Mouse (Mus musculus) thymus, adult 18-20 months (tissue): ENCODE results near the gene Sbk2.

ENCODE experiments used
- DNase-seq, 2 experiments: peaks; one replicate each; pipeline ENCODE4 v3.0.0; 2022; ENCODE audit warnings: mixed read lengths in 2 of 2

Sbk2 gene

GRCm38 (mm10) chr7:4950561-4951342 is 13.5 kb downstream of the Sbk2 start:
- DNase-seq, result no peak

GRCm38 (mm10) chr7:4948386-4948785 is 15.8 kb downstream of the Sbk2 start:
- no peak for DNase-seq

- DNase-seq, result no peak
Measured at GRCm38 (mm10) chr7:4947855-4948254, 16.4 kb downstream of the Sbk2 start.

GRCm38 (mm10) chr7:4943223-4943815 is 20.9 kb downstream of the Sbk2 start:
- DNase-seq, result peak; percentile 79 to 87

GRCm38 (mm10) chr7:4942673-4943072 is 21.5 kb downstream of the Sbk2 start:
- DNase-seq, result no peak

GRCm38 (mm10) chr7:4940068-4940479 is 24.1 kb downstream of the Sbk2 start:
- DNase-seq, result peak; percentile 64 to 66

- peak in 1 of 2 experiments; percentile 43 for DNase-seq
Measured at GRCm38 (mm10) chr7:4938456-4938855, 25.8 kb downstream of the Sbk2 start.

- no peak for DNase-seq
Measured at GRCm38 (mm10) chr7:4937392-4937791, 26.8 kb downstream of the Sbk2 start.

- no peak for DNase-seq
Measured at GRCm38 (mm10) chr7:4936832-4937231, 27.4 kb downstream of the Sbk2 start.

- DNase-seq, result no peak
Measured at GRCm38 (mm10) chr7:4934160-4934914, 29.9 kb downstream of the Sbk2 start.

GRCm38 (mm10) chr7:4933103-4933502 is 31.1 kb downstream of the Sbk2 start:
- no peak for DNase-seq

- DNase-seq, result no peak
Measured at GRCm38 (mm10) chr7:4928323-4928722, 35.9 kb downstream of the Sbk2 start.

- no peak for DNase-seq
Measured at GRCm38 (mm10) chr7:4927711-4928110, 36.5 kb downstream of the Sbk2 start.

- no peak for DNase-seq
Measured at GRCm38 (mm10) chr7:4926849-4927248, 37.4 kb downstream of the Sbk2 start.

GRCm38 (mm10) chr7:4925441-4926381 is 38.5 kb downstream of the Sbk2 start, which contains the start of gene Ssc5d:
Gene Ssc5d, plus strand, starts transcription at chr7:4925785.
- no peak for DNase-seq

GRCm38 (mm10) chr7:4924891-4925301 is 39.3 kb downstream of the Sbk2 start:
- DNase-seq, result no peak

- no peak for DNase-seq
Measured at GRCm38 (mm10) chr7:4924483-4924882, 39.7 kb downstream of the Sbk2 start.

- DNase-seq, result no peak
Measured at GRCm38 (mm10) chr7:4923586-4924364, 40.4 kb downstream of the Sbk2 start.

- DNase-seq, result no peak
Measured at GRCm38 (mm10) chr7:4922931-4923565, 41.2 kb downstream of the Sbk2 start.

- DNase-seq, result no peak
Measured at GRCm38 (mm10) chr7:4922508-4922907, 41.7 kb downstream of the Sbk2 start.
